Mouse (Mus musculus) MEL-GATA-1-ER (cell line): Measurements from ENCODE around the gene Marveld1.
A peak's percentile ranks its signal among the peaks of the same experiment; 100 is the strongest.

Source experiments
- DNase-seq: peaks from one replicate; pipeline ENCODE4 v3.0.0-alpha.2; 2012; ENCODE audit warnings: low read depth; ENCODE audit errors: extremely low read depth

The Marveld1 gene

GRCm38 (mm10) chr19:42139724-42140517 lies 7.3 kb upstream of the Marveld1 start:
- no peak for DNase-seq

- DNase-seq, result no peak
These were observed 5.2 kb upstream of the Marveld1 start for GRCm38 (mm10) chr19:42141998-42142397.

GRCm38 (mm10) chr19:42142757-42143156 lies 4.4 kb upstream of the Marveld1 start:
- no peak for DNase-seq

DNA sequence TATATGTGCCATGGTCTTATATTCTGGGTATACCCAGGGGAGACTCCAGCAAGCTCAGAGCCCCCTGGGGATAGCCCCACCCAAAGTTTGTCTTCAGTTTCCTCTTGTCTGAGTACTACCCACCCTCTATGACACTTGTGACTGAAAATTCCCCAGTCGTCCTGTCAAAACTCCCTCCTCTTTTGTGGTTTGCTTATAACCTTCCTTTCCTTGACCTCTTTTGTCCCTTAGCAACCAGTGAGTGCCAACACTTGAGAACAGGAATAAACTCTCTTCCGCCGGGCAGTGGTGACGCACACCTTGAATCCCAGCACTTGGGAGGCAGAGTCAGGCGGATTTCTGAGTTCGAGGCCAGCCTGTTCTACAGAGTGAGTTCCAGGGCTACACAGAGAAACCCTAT lies 3.1 kb upstream of the Marveld1 start:
- no peak for DNase-seq

- peak; percentile 83 for DNase-seq
These were observed 2.5 kb upstream of the Marveld1 start for GRCm38 (mm10) chr19:42144541-42145167.

GRCm38 (mm10) chr19:42145210-42145609 lies 2.0 kb upstream of the Marveld1 start:
- no peak for DNase-seq

DNA sequence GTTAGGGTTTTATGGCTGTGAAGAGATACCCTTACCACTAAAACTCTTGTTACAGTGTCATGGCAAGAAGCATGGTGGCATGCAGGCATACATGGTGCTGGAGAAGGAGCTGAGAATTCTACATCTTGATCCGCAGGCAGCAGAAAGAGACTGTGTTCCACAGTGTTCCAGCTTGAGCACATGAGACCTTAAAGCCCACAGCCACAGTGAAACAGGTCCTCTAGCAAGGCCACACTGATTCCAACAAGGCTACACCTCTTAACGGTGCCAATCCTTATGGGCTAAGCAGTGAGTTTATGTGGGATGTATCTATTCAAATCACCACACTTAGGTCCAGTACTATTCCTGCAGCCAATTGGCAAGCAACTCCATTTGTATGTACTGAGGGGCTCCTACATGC lies 1.5 kb upstream of the Marveld1 start:
- no peak for DNase-seq

DNA sequence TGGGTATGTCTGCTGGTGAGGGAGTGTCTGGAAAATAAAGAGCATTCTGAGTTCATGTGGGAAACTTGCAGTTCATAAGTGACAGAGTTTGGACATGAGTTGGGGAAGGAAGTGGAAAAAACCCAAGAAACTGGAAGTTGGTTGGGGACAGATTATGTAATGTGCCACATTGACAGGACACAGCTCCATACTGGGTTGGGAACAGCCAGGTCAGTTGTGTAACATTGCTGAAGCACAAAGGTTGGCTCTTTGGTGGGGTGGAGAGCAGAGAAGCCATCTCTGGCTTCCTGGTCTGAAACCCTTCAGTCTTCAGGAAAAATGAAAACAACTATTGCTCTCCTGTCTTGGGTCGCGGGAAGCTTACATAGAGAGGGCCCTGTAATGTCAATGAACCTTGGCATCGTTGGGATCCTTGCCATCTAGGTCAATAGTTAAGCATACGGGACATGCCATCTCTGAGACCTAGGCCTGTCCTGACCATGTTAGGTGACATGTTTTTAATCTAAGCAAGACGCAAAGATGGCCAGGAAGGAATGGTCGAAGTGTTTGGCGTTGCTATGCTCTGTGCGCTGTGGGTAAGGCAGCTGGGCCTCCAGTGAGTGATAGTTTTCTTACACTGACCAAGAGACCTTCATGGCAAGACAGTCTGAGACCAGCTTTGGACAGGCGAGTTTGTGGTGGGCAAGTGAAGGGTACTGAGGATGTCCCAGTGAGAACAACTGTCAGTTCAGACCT lies 757 bp upstream of the Marveld1 start:
- DNase-seq, result no peak

DNA sequence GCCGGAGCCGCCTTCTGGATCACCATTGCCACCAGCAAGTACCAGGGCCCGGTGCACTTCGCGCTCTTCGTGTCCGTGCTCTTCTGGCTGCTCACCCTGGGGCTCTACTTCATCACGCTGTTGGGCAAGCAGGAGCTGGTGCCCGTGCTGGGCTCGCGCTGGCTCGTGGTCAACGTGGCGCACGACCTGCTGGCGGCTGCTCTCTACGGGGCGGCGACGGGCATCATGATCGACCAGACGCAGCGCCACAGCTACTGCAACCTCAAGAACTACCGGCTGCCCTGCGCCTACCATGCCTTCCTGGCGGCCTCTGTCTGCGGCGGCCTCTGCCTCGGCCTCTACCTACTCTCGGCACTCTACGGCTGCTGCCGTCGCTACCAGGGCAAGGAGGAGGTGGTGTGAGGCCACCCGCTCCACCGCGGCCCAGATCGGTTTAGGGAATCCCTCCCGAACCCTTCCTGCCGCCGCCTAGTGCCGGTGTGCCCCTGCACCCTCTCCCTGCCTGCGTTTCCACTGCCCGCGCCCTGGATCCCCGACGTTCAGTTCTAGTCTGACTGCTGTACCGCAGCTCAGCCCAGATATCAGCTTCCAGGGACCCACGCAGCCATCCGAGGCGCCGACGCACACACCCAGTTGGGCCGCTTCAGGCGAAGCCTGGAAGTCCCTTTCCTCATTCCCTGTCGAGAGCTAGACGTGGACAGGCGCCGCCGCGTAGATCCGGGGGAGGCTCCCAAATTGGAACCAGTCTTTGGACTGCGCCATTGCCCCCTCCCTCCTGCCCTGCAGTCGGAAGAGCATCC lies 769 bp downstream of the Marveld1 start:
- DNase-seq, result no peak

DNA sequence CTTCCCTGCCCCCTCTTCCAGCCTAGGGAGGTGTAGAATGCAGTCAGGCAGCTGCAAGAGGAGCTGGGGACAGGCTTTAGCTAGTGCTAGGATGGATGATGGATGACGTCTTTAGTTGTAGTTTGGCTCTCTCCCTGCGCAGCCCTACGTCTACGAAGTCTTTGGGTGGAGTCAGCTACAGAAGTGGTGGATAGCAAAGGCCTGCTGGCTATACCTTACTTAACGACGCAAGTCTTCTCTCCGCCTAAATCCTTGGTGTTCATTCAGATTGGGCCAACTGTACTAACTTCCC lies 1.3 kb downstream of the Marveld1 start:
- no peak for DNase-seq

GRCm38 (mm10) chr19:42151990-42152389 lies 4.8 kb downstream of the Marveld1 start:
- no peak for DNase-seq

- no peak for DNase-seq
These were observed 10.5 kb downstream of the Marveld1 start for GRCm38 (mm10) chr19:42157493-42158237.

- DNase-seq, result no peak
These were observed 11.2 kb downstream of the Marveld1 start for GRCm38 (mm10) chr19:42158246-42159017.

DNA sequence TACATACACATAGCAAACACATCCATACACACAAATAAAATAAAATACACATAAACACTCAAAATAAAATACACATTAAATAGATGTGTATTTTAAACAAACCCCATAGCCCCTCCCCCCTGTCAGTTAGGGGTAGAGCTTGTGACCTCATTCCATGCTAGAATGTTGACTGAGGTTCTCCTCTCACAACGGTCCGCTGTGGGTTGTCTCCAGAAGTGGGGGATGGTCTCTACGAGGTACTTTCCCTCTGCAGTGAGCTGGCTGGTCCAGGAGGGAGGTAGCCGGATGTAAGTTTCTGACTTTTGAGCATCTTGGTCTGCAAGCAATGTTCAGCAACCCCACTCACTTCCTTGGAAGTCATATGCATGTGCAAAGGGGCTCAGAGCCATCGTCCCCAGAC lies 16.6 kb downstream of the Marveld1 start, which contains the start of gene Zfyve27:
Gene Zfyve27 (plus strand): TSS at position 188 of the 400 bp plus-strand sequence.
- DNase-seq, result no peak

- no peak for DNase-seq
These were observed 17.0 kb downstream of the Marveld1 start for GRCm38 (mm10) chr19:42164188-42164587.

DNA sequence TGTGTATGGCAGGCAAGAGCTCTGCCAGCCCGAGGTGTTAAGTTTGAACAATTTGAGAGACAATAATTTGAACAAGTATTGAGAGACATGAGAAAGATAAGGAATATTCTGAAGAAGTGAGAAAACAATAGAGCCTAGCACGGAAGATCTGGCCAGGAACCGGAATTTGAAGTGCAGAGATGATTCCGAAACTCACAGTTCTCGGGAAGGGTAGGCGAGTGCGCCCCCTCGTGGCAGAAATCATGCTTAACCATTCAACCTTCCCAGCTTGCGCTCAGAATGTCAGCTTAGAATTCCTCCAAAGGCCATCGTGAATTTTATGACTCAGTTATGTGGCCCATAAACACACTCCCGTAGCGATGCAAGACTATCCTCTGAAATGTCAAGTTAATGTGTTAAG lies 18.9 kb downstream of the Marveld1 start:
- DNase-seq, result peak; percentile 71

GRCm38 (mm10) chr19:42166766-42167165 lies 19.6 kb downstream of the Marveld1 start:
- no peak for DNase-seq

DNA sequence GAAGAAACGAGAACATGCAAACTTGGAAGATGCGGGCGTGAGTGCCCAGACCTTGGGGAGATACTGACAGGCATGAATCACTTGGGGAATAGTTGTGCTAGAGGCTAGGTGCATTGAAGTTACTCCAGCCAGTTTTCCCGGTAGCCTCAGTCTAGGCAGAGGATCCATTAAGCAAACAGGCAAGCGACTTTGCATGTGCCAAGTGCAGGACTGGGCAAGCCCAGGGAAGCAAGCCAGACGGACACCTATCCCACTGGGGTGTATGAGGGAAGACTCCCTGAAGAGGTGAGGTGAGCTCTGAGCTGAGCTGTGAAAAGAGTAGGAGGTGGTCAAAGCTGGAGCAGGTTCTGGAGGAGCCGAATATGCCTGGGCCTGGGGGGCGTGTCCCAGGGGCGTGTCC lies 20.3 kb downstream of the Marveld1 start:
- DNase-seq, result no peak

DNA sequence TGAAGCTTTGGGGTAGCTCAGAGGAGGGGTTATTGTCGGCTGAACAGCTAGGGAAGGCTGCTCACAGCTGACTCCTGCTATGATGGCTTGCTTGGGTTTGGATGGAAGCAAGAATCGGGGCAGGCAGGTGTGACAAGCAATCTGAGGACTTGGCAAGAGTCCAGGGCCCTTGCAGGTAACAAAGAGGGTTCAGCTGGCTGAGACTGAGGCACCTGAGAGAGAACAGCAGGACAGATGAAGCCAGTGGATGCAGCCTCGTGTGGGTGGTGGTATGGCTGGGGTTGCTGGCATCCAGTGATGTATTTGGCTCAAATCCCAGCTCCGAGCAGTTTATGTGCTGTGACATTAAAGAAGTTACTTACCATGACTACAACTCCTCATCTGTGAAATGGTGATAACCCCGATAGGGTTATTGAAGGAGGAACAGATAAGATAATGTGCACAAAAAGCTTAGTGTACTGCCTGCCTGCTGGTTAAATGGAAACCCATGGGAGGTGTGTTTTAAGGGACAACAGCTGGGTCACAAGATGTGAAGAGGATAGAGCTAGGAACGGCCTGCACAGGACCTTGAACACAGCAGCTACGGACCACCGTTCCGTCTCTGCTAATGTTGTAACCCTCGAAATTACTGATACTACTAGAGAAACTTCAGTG lies 22.2 kb downstream of the Marveld1 start:
- DNase-seq, result peak; percentile 73
